Mouse (Mus musculus): Measurements from ENCODE around the gene Calhm6. TPM values are rescaled to one million over a fixed set of nuclear protein-coding genes. Genes with fewer than 3 reads are reported as not detected.
A peak's percentile ranks its signal among the peaks of the same experiment; 100 is the strongest.

Gene Calhm6
- polyA plus RNA-seq, 2 experiments from 2014 or later, result 45.0 to 54.8 TPM

DNA sequence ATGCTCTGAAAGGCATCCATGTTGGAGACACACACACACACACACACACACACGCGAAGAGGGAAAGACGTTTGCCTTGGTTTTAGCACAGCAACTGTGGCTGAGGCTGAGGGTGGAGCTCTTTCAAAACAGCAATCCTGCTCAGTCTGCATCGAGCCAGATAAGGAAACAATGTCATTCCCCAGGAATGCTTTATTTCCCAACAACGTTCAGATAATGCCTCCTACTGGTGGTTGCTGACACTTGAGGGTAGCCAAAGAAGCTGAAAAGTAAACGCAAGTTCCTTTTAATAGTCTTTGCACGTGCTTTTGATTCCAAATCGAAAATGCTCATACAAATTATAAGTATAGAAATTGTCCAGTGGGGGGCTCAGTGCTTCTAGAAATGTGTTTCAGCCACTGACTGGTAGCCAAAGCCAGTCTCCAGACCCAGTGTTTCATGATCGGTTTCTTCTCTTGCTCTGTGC is 31.3 kb downstream of the Calhm6 start, which contains the start of gene Calhm5:
Calhm5 (minus strand) TSS at position 102 of the 466 bp plus-strand sequence.
- ATAC-seq, result peak; percentile 73

DNA sequence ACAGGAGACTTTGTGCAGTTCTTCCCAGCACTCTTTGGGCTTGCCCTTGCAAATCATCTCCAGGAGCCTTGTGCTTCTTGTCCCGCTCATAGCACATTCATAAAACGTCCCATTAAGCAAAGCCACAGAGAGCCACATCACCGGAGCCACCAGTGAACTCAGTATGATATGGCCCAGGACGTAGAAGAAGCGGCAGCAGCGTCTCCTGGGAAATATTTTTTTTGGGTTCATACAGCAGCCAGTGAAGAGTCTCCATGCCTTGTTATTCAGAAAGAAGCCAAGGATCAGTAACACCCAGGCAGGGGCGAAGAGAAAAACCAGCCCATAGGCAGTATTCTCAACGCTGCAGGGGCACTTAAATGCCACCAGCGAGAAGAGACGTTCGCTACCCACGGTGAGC is 31.8 kb downstream of the Calhm6 start:
- no peak for ATAC-seq

DNA sequence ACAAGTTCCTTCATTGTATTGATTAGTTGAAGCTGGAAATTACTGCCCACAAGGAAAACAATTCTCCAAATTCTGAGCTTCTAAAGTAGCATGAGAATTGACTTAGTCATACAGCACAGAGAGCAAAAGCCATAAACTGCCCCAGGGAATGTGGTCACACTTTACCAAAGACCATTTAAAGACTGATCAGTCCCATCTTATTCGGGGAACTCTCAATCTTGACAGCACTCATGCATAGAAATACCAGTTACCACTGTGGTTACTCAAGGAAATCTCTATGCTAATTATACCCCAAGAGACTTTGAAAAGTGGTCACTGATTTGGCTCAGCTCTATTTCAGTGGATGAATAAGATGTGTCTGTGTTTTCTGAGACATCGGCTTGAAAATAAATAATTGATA is 32.6 kb downstream of the Calhm6 start:
- no peak for ATAC-seq

DNA sequence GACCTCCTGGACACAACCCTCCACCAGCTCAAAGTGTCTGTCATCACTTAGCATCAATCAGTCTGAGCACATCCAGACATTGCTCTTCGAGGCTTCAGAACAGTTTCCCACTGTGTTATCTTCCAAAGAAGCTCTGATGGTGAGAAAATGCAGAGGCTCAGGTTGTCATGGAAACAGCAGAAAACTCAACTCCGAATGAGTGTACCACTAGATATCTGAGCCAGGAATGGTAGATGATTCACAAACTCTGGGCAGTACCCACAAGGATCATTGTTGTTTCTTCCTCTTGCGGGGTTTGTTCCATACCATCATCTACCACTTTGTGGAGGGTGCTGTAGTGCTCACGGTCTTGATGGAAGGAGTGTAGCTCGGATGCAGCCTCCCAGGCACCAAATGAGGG is 35.9 kb downstream of the Calhm6 start:
- no peak for ATAC-seq

DNA sequence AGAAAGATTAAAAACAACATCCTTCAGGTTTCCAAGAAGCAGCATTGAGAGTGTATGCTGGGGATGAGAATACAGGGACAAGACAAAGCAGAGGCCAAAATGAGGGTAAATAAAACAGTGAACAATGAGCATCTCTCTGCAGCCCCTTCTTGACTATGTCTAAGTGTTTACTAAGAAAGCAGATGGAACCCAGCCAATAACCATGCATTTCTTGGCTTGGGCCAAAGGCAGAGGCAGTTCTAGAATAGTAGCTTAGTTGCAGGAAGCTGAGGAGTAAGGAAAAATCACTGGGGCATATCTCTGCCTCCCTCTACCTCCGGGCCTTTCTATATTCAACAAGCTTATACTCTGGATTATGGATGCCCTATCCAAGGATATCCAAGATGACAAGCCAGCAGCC is 37.3 kb downstream of the Calhm6 start:
- ATAC-seq, result no peak

DNA sequence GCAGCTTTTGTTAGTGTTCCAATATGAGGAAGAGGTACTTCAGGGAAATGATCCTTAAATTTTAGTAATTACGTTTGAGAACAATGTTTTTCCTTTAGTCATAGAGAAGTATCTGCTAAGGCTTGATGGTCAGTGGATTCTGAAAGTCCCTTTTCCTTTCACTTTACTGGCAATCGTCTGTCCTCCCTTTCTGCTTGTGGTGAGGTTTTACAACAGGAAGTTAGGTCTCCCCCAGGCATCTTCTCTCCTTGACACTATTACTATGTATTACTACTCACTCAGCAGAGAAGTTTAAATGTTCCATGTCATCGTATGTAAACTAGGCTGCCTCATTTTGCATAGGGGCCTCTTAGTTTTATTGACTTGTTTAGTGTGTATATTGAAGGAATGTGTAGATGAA is 38.3 kb downstream of the Calhm6 start:
- peak; percentile 63 for ATAC-seq

DNA sequence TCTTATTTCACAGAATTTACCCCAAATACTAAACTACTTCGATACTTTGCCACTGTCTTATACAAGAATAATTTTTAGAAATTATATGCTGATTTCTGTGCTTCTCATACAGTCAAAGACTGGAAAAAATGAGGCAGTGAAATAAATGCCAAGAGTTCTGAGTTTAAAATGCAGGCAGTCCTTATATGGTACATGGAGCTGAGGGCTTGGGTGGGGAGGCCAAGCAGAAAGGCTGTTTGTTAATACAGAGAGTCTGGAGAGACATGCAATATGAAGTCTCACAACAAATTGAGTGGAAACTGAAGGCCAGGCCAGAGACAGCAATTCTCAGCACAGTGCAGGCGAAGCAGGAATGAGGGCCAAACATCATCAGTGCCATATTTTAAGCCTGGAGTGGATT is 39.3 kb downstream of the Calhm6 start:
- no peak for ATAC-seq

DNA sequence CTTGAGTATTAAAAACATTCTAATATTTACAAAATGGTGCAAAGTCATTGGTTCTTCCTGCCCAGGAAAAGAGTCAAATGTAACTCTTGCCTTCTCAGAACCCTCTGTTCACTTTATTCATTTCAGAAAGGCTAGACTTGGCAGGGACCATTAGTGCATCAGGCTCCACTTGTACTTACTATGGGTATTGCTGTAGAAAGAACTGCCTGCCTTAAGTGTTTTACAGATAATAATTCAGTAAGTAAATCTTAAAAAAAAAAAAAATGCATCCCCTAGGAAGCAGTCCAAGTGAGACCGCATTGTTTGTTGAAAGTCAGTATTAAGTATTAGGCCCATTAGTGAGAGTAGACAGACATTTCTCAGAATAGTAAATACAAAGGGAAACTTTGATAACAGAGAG is 41.3 kb downstream of the Calhm6 start:
- ATAC-seq, result no peak

Other genes with a start within 250 kb of the Calhm6 start
- under 1 TPM in 1 of 2 experiments, not detected in 1; 0.16 TPM for gene Rsph4a, start 222.9 kb downstream of the Calhm6 start, polyA plus RNA-seq (2017; shearing (Covaris generic))
- gene Zup1, start 176.7 kb downstream of the Calhm6 start, polyA plus RNA-seq (2017; shearing (Covaris generic)), result 10 to 100 TPM; 74.2 to 89.2 TPM
- gene Rwdd1, start 108.4 kb downstream of the Calhm6 start, polyA plus RNA-seq (2017; shearing (Covaris generic)), result 10 to 100 TPM; 50.7 to 77.2 TPM
- gene Trappc3l, start 90.4 kb downstream of the Calhm6 start, polyA plus RNA-seq (2017; shearing (Covaris generic)), result not detected
- gene Calhm4, start 83.7 kb downstream of the Calhm6 start, polyA plus RNA-seq (2017; shearing (Covaris generic)), result not detected
- not detected for gene Calhm5, start 31.5 kb downstream of the Calhm6 start, polyA plus RNA-seq (2017; shearing (Covaris generic))
- 1 to 10 TPM; 1.3 to 2.0 TPM for gene Dse, start 79.7 kb upstream of the Calhm6 start, polyA plus RNA-seq (2017; shearing (Covaris generic))
- gene Tspyl1, start 154.2 kb upstream of the Calhm6 start, polyA plus RNA-seq (2017; shearing (Covaris generic)), result 10 to 100 TPM; 30.1 to 35.5 TPM
- gene Tspyl4, start 169.5 kb upstream of the Calhm6 start, polyA plus RNA-seq (2017; shearing (Covaris generic)), result 10 to 100 TPM in 1 of 2 experiments, 1 to 10 TPM in 1; 8.0 to 16.8 TPM

All from CD4-positive, CD25-positive, alpha-beta regulatory T cell, adult 4 months (primary cell).